Mouse (Mus musculus): ENCODE measurements around the gene Mageb4. TPM values are rescaled to one million over a fixed set of nuclear protein-coding genes. Genes with fewer than 3 reads are reported as not detected.
"Not testable (repeated sequence)": the region's sequence is repeated elsewhere in the genome, so short reads cannot be mapped to it uniquely, and the experiment has no call there.

Gene Mageb4
- total RNA-seq (2022) = not detected

GRCm38 (mm10) chrX:86304993-86305392 lies at the start of gene Mageb4:
Gene Mageb4, minus strand, starts transcription at chrX:86305093.
- not testable (repeated sequence) for DNase-seq (ENCODE audit: low spot score in 2 of 2)

- not testable (repeated sequence) for DNase-seq (ENCODE audit: low spot score in 2 of 2)
Observed at GRCm38 (mm10) chrX:86284597-86284996, 20.3 kb downstream of the Mageb4 start.

- DNase-seq (ENCODE audit: low spot score in 2 of 2) = not testable (repeated sequence)
Observed at GRCm38 (mm10) chrX:86245950-86246349, 58.9 kb downstream of the Mageb4 start.

GRCm38 (mm10) chrX:86237246-86237645 lies 67.6 kb downstream of the Mageb4 start:
- no peak for DNase-seq (ENCODE audit: low spot score in 2 of 2)

Other genes with a start within 250 kb of the Mageb4 start
- not detected for gene Nr0b1, start 113.3 kb downstream of the Mageb4 start, total RNA-seq (2022)